Comparison of ENCODE assay signal across 9 mouse cellular contexts in the genomic region with DNA sequence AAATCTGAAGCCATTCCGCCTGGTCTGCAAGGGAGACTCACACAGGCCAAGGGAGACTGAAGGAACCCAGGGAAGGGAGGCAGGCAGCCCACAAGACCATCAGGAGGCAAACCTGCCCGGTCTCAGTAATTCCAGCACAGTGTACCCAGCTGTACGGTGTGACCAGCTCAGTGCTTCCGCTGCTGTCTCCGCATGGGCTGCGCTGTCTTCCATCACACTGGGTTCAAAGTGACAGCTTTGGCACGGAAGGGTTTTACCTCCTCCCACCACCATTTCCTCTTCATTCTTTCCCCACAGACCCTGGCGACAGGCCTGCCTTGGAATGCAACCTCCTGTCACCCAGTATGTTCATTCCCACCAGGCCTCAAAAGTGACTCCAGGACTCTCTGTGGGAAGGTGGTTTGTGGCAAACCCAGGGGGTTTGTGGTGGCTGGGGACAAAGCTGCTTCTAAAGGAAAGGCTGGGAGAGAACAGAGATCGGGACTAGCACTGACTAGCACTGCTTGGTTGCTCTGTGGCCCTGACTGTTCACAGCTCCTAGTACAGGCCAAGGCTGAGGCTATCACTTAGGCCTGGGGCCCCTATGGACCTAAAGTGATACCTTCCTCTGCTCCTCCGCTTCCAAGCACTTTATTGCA.
A peak's percentile ranks its signal among the peaks of the same experiment; 100 is the strongest.
DNase-seq lines count a peak whose midpoint lies in the region; ATAC-seq and TF ChIP-seq lines count a peak whose summit lies in the region.
"Had no signal": no experiment of that assay in that cellular context is flagged by ENCODE, and none has a peak within 500 bp of the region (broad histone marks: within the 10 kb centered on the region; RNA-seq: fewer than 3 reads in every experiment).

No protein-coding gene starts in this region.

- H3K4me2 ChIP-seq in heart, postnatal 0 days (ENCODE audit: low read depth, low read length), result no peak overlapping the region
- H3K4me2 ChIP-seq in lung, embryonic 16.5 days (ENCODE audit: low read depth, low read length), result no peak overlapping the region

- DNase-seq in cerebellum, postnatal 14 days, result peak; percentile 4 to 7
- no peak for DNase-seq in cerebellum, postnatal 4 days (ENCODE audit: low spot score in 2 of 2)
- DNase-seq in Muller cell, postnatal 12 days (ENCODE audit: inconsistent ontology term), result peak; percentile 86
- peak; percentile 41 for DNase-seq in heart, postnatal 0 days (ENCODE audit: low spot score)
- no peak for DNase-seq in urinary bladder, adult 2 months (ENCODE audit: low spot score)
- DNase-seq in left cerebral cortex, adult 2 months (ENCODE audit: extremely low spot score in 1 of 2, low spot score in 2 of 2), result no peak
- DNase-seq: kidney, postnatal 36 days had no signal

- TF ChIP-seq CTCF in heart, postnatal 0 days (IDR thresholded peaks at IDR 0.05; ENCODE audit: low read depth), result no peak
- TF ChIP-seq CTCF in left cerebral cortex, adult 2 months (IDR thresholded peaks at IDR 0.05), result no peak

- no peaks in the 10 kb centered on the region for H3K36me3 ChIP-seq in heart, postnatal 0 days (replicated peaks; ENCODE audit: control insufficient read depth, insufficient read depth, low read length)
- no peaks in the 10 kb centered on the region for H3K36me3 ChIP-seq in lung, embryonic 16.5 days (ENCODE audit: control insufficient read depth, insufficient read depth, low read length)

- WGBS in heart, postnatal 0 days, result 29% methylated on average over 10 of the region's 10 CpGs
- 41% methylated on average over 10 of the region's 10 CpGs for WGBS in lung, embryonic 16.5 days

- ATAC-seq in heart, postnatal 0 days (ENCODE audit: insufficient read depth, low read depth), result peak; percentile 73
- ATAC-seq in lung, embryonic 16.5 days (ENCODE audit: low read depth), result peak; percentile 47; the same call in 1 of the 2 replicates
- ATAC-seq in monocyte, adult 5-6 weeks (replicated peaks; ENCODE audit: insufficient number of reproducible peaks, low FRiP score, low TSS enrichment, poor library complexity, severe bottlenecking), result no peak

- no peak overlapping the region for H3K4me3 ChIP-seq in heart, postnatal 0 days (ENCODE audit: low read depth, low read length)
- H3K4me3 ChIP-seq in lung, embryonic 16.5 days (ENCODE audit: low read length), result no peak overlapping the region
- H3K4me3 ChIP-seq in left cerebral cortex, adult 2 months, result no peak overlapping the region

- peaks cover 6% of the 10 kb centered on the region; the same call in 1 of the 2 replicates for H3K4me1 ChIP-seq in heart, postnatal 0 days (ENCODE audit: control insufficient read depth, insufficient read depth)
- peaks cover 4% of the 10 kb centered on the region; the same call in 1 of the 2 replicates for H3K4me1 ChIP-seq in lung, embryonic 16.5 days (replicated peaks; ENCODE audit: control insufficient read depth, insufficient read depth, low read length)

- no peaks in the 10 kb centered on the region for H3K27me3 ChIP-seq in heart, postnatal 0 days (ENCODE audit: control insufficient read depth, insufficient read depth, low read length)
- no peaks in the 10 kb centered on the region for H3K27me3 ChIP-seq in lung, embryonic 16.5 days (ENCODE audit: control insufficient read depth, insufficient read depth, low read depth, low read length)

- intact Hi-C loops in left cerebral cortex, adult 2 months (cut with DNase I), result no loop called here

- H3K9me3 ChIP-seq in heart, postnatal 0 days (replicated peaks; ENCODE audit: control insufficient read depth, low read length), result no peaks in the 10 kb centered on the region
- H3K9me3 ChIP-seq in lung, embryonic 16.5 days (ENCODE audit: control insufficient read depth, low read length), result no peaks in the 10 kb centered on the region

- no peak overlapping the region for H3K9ac ChIP-seq in heart, postnatal 0 days (replicated peaks; ENCODE audit: low read depth, low read length)
- no peak overlapping the region for H3K9ac ChIP-seq in lung, embryonic 16.5 days (ENCODE audit: low read length)

- H3K27ac ChIP-seq in heart, postnatal 0 days (ENCODE audit: low read depth), result peak overlapping the region; percentile 25; the same call in 1 of the 2 replicates
- no peak overlapping the region for H3K27ac ChIP-seq in lung, embryonic 16.5 days (ENCODE audit: low read length)
- no peak overlapping the region for H3K27ac ChIP-seq in left cerebral cortex, adult 2 months

- no peak for TF ChIP-seq EP300 in heart, postnatal 0 days (IDR thresholded peaks at IDR 0.05; ENCODE audit: low read depth)

Comparison
In these comparisons a context has a peak if more than half of its experiments do, and no peak if none do; other contexts are left out.
1. DNase-seq: peak in cerebellum, postnatal 14 days (2 of 2), Muller cell, postnatal 12 days (single experiment) and heart, postnatal 0 days (single experiment); none in cerebellum, postnatal 4 days (0 of 2), urinary bladder, adult 2 months (single experiment) and left cerebral cortex, adult 2 months (0 of 2).